Mouse (Mus musculus) left cerebral cortex, postnatal 4 days (tissue): Measurements from ENCODE around the gene Mmp24. TPM values are rescaled to one million over a fixed set of nuclear protein-coding genes. Genes with fewer than 3 reads are reported as not detected.
"Not testable (repeated sequence)": the region's sequence is repeated elsewhere in the genome, so short reads cannot be mapped to it uniquely, and the experiment has no call there.

Experiments used
- DNase-seq: peaks from one replicate; pipeline ENCODE4 v3.0.0-alpha.2; 2022
- intact Hi-C: fragments of 180-260 bp; cut with DNase I; formaldehyde crosslinking; loops from one replicate; pipeline ENCODE4 v1.15.1; 2025
- total RNA-seq, 2 experiments: library from RNA; stranded (reverse); gene quantifications; 2 replicates each; pipeline ENCODE4 v1.2.3; 2021

Mmp24 gene
- total RNA-seq, 2 experiments from 2014 or later: 110 to 114 TPM

GRCm38 (mm10) chr2:155809620-155810019, 34.5 kb downstream of the Mmp24 start:
- no peak for DNase-seq
- intact Hi-C loops: no loop called here

- intact Hi-C loops: no loop called here
- peak; percentile 88 for DNase-seq
These were observed 36.8 kb downstream of the Mmp24 start for GRCm38 (mm10) chr2:155811821-155812396.

GRCm38 (mm10) chr2:155812637-155813036, 37.5 kb downstream of the Mmp24 start:
- intact Hi-C loops: no loop called here
- no peak for DNase-seq

- no peak for DNase-seq
- intact Hi-C loops: no loop called here
These were observed 39.7 kb downstream of the Mmp24 start for GRCm38 (mm10) chr2:155814829-155815228.

- intact Hi-C loops: no loop called here
- DNase-seq: peak; percentile 43
These were observed 41.0 kb downstream of the Mmp24 start for GRCm38 (mm10) chr2:155816179-155816578.

- no peak for DNase-seq
- intact Hi-C loops: no loop called here
These were observed 42.4 kb downstream of the Mmp24 start for GRCm38 (mm10) chr2:155817301-155818245.

- DNase-seq: peak; percentile 93
- intact Hi-C loops: no loop called here
These were observed 43.7 kb downstream of the Mmp24 start for GRCm38 (mm10) chr2:155818596-155819391.

GRCm38 (mm10) chr2:155819392-155819448, 44.1 kb downstream of the Mmp24 start, which contains the start of gene BC029722:
Gene BC029722 (minus strand): TSS chr2:155819426.
- no peak for DNase-seq

GRCm38 (mm10) chr2:155819449-155820251, 44.5 kb downstream of the Mmp24 start:
- peak; percentile 32 for DNase-seq
- intact Hi-C loops: no loop called here

More at GRCm38 (mm10) chr2:155819392-155819448, 44.1 kb downstream of the Mmp24 start, which contains the start of gene BC029722:
- intact Hi-C loops: no loop called here

GRCm38 (mm10) chr2:155820779-155821178, 45.6 kb downstream of the Mmp24 start:
- no peak for DNase-seq
- intact Hi-C loops: no loop called here

GRCm38 (mm10) chr2:155823722-155824121, 48.6 kb downstream of the Mmp24 start:
- no peak for DNase-seq
- intact Hi-C loops: no loop called here

- intact Hi-C loops: no loop called here
- no peak for DNase-seq
These were observed 50.9 kb downstream of the Mmp24 start for GRCm38 (mm10) chr2:155825904-155826629.

- peak; percentile 85 for DNase-seq
- intact Hi-C loops: no loop called here
These were observed 51.7 kb downstream of the Mmp24 start, which contains the start of gene Eif6 for GRCm38 (mm10) chr2:155826630-155827424. Gene Eif6 (minus strand): TSS chr2:155826925.

- DNase-seq: no peak
- intact Hi-C loops: no loop called here
These were observed 55.7 kb downstream of the Mmp24 start for GRCm38 (mm10) chr2:155830841-155831240.

GRCm38 (mm10) chr2:155831302-155831701, 56.2 kb downstream of the Mmp24 start:
- no peak for DNase-seq
- intact Hi-C loops: no loop called here

- intact Hi-C loops, DNase-seq: not testable (repeated sequence)
These were observed 56.9 kb downstream of the Mmp24 start for GRCm38 (mm10) chr2:155832087-155832486.

- DNase-seq: no peak
- intact Hi-C loops: no loop called here
These were observed 59.6 kb downstream of the Mmp24 start, which contains the start of gene Fam83c for GRCm38 (mm10) chr2:155834732-155835131. Gene Fam83c (minus strand): TSS chr2:155834854.

GRCm38 (mm10) chr2:155837961-155838360, 62.8 kb downstream of the Mmp24 start:
- no peak for DNase-seq
- intact Hi-C loops: no loop called here

- intact Hi-C loops: no loop called here
- DNase-seq: no peak
These were observed 63.8 kb downstream of the Mmp24 start for GRCm38 (mm10) chr2:155838961-155839360.
